In genomic region chr9:56506931-56507681, GRCm38 (mm10) we compare ENCODE assay signal across 8 mouse cellular contexts.
DNase-seq lines count a peak whose midpoint lies in the region; ATAC-seq and TF ChIP-seq lines count a peak whose summit lies in the region.

No protein-coding gene starts in this region.

- DNase-seq in spleen, adult 2 months (ENCODE audit: low read depth in 1 of 2, low spot score in 2 of 2), result no peak
- DNase-seq in spleen, postnatal 14 days (ENCODE audit: low spot score in 2 of 2), result no peak
- peak; percentile 12 for DNase-seq in c-Kit-positive CD71-negative TER-119-negative erythroid progenitor cells, embryonic 14.5 days (ENCODE audit: low read depth)
- peak; percentile 67 for DNase-seq in forelimb bud, embryonic 11.5 days (ENCODE audit: low read depth, low spot score)
- DNase-seq in intestine, embryonic 14.5 days (ENCODE audit: low spot score), result peak; percentile 70
- DNase-seq in neural tube, embryonic 11.5 days (ENCODE audit: low spot score), result peak; percentile 38

- WGBS in spleen, adult 2 months, result 3% methylated on average over 25 of the region's 25 CpGs
- 4% methylated on average over 25 of the region's 25 CpGs for WGBS in intestine, embryonic 14.5 days
- 3% methylated on average over 25 of the region's 25 CpGs for WGBS in liver, embryonic 15.5 days (ENCODE audit: insufficient replicate concordance)
- WGBS in neural tube, embryonic 11.5 days, result 16% methylated on average over 25 of the region's 25 CpGs

- H3K9ac ChIP-seq in intestine, embryonic 14.5 days (ENCODE audit: low read length), result peak overlapping the region; percentile 11; the same call in 1 of the 2 replicates
- H3K9ac ChIP-seq in liver, embryonic 15.5 days, result no peak overlapping the region
- H3K9ac ChIP-seq in neural tube, embryonic 11.5 days (ENCODE audit: low read length), result peak overlapping the region; percentile 72

- TF ChIP-seq POLR2A in spleen, adult 2 months (IDR thresholded peaks at IDR 0.05; ENCODE audit: low read depth, low read length), result no peak

- TF ChIP-seq CTCF in spleen, adult 2 months (IDR thresholded peaks at IDR 0.05; ENCODE audit: extremely low read depth, insufficient read depth, insufficient read length, insufficient replicate concordance), result no peak

- no peaks in the 10 kb centered on the region for H3K27me3 ChIP-seq in spleen, adult 2 months (ENCODE audit: control insufficient read depth, insufficient read depth, low read length)
- no peaks in the 10 kb centered on the region for H3K27me3 ChIP-seq in intestine, embryonic 14.5 days (replicated peaks; ENCODE audit: control insufficient read depth, insufficient read depth, low read length)
- peaks cover 9% of the 10 kb centered on the region; the same call in 1 of the 2 replicates for H3K27me3 ChIP-seq in liver, embryonic 15.5 days
- H3K27me3 ChIP-seq in neural tube, embryonic 11.5 days (ENCODE audit: control insufficient read depth, insufficient read depth, low read length), result no peaks in the 10 kb centered on the region

- peak overlapping the region; percentile 61 for H3K4me3 ChIP-seq in spleen, adult 2 months (ENCODE audit: extremely low read depth, insufficient read depth, insufficient read length)
- H3K4me3 ChIP-seq in intestine, embryonic 14.5 days (ENCODE audit: low read depth, low read length), result peak overlapping the region; percentile 26
- H3K4me3 ChIP-seq in liver, embryonic 15.5 days (replicated peaks), result peak overlapping the region; percentile 49
- H3K4me3 ChIP-seq in neural tube, embryonic 11.5 days (ENCODE audit: low read depth, low read length), result peak overlapping the region; percentile 40

- H3K36me3 ChIP-seq in spleen, adult 2 months (ENCODE audit: control insufficient read depth, insufficient read depth, low read length), result no peaks in the 10 kb centered on the region
- no peaks in the 10 kb centered on the region for H3K36me3 ChIP-seq in intestine, embryonic 14.5 days (ENCODE audit: control insufficient read depth, insufficient read depth, low read length)
- H3K36me3 ChIP-seq in liver, embryonic 15.5 days (replicated peaks), result no peaks in the 10 kb centered on the region
- no peaks in the 10 kb centered on the region for H3K36me3 ChIP-seq in neural tube, embryonic 11.5 days (ENCODE audit: control insufficient read depth, insufficient read depth, low read length)

- no peaks in the 10 kb centered on the region for H3K9me3 ChIP-seq in intestine, embryonic 14.5 days (ENCODE audit: control insufficient read depth, low read length)
- H3K9me3 ChIP-seq in liver, embryonic 15.5 days (replicated peaks), result no peaks in the 10 kb centered on the region
- H3K9me3 ChIP-seq in neural tube, embryonic 11.5 days (ENCODE audit: control insufficient read depth, low read length), result no peaks in the 10 kb centered on the region

- H3K27ac ChIP-seq in spleen, adult 2 months (ENCODE audit: insufficient read depth, low read length), result peak overlapping the region; percentile 76
- H3K27ac ChIP-seq in intestine, embryonic 14.5 days (ENCODE audit: low read depth), result peak overlapping the region; percentile 83
- H3K27ac ChIP-seq in liver, embryonic 15.5 days (replicated peaks), result peak overlapping the region; percentile 78
- peak overlapping the region; percentile 91; the same call in 1 of the 2 replicates for H3K27ac ChIP-seq in neural tube, embryonic 11.5 days (ENCODE audit: low read depth, low read length)

- ATAC-seq in intestine, embryonic 14.5 days (replicated peaks; ENCODE audit: low FRiP score, low TSS enrichment, low read depth), result no peak
- ATAC-seq in liver, embryonic 15.5 days (ENCODE audit: insufficient read depth), result no peak
- no peak for ATAC-seq in neural tube, embryonic 11.5 days (ENCODE audit: insufficient read depth, low FRiP score, low TSS enrichment)
- no peak; the same call in 1 of the 2 replicates for ATAC-seq in granulocyte monocyte progenitor cell, adult 5-6 weeks (replicated peaks; ENCODE audit: poor library complexity, severe bottlenecking)

- H3K4me1 ChIP-seq in spleen, adult 2 months (ENCODE audit: control insufficient read depth, insufficient read depth, insufficient read length), result peaks cover 4% of the 10 kb centered on the region
- H3K4me1 ChIP-seq in intestine, embryonic 14.5 days (replicated peaks; ENCODE audit: control insufficient read depth, insufficient read depth, low read length), result peaks cover 40% of the 10 kb centered on the region
- peaks cover 26% of the 10 kb centered on the region for H3K4me1 ChIP-seq in liver, embryonic 15.5 days (replicated peaks)
- H3K4me1 ChIP-seq in neural tube, embryonic 11.5 days (ENCODE audit: control insufficient read depth, insufficient read depth, low read length), result peaks cover 11% of the 10 kb centered on the region

- peak overlapping the region; percentile 63 for H3K4me2 ChIP-seq in intestine, embryonic 14.5 days (ENCODE audit: low read length)
- H3K4me2 ChIP-seq in liver, embryonic 15.5 days, result peak overlapping the region; percentile 84
- peak overlapping the region; percentile 92 for H3K4me2 ChIP-seq in neural tube, embryonic 11.5 days (ENCODE audit: low read depth)

Comparison
In these comparisons a context has a peak if more than half of its experiments do, and no peak if none do; other contexts are left out.
1. DNase-seq: peak in c-Kit-positive CD71-negative TER-119-negative erythroid progenitor cells, embryonic 14.5 days (single experiment), forelimb bud, embryonic 11.5 days (single experiment), intestine, embryonic 14.5 days (single experiment) and neural tube, embryonic 11.5 days (single experiment); none in spleen, adult 2 months (0 of 2) and spleen, postnatal 14 days (0 of 2).
2. Peak in every context shown above with its lines, with median percentiles within 50 percentile points of each other: H3K27ac ChIP-seq, H3K4me3 ChIP-seq and H3K4me2 ChIP-seq.